Mouse (Mus musculus): ENCODE results near the gene En2.

The En2 gene

DNA sequence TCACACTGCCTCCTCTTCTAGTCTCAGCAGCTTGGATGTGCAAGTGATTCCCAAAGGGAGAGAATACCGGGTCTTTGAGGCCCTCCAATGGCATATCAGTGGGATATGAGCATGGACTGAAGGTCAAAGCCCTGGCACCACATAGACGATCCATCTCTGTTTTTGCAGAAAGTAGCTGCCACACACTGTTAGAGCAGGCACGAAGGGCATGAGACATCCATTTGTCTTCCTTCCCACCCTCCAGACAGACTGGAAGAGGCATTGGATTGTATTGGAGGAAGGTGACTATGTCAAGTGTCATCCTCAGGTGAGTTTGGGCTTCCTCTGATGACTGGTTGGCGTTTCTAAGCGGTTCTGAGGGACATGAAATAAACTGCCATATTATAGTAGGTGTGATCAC lies 12.8 kb downstream of the En2 start:
- DNase-seq (ENCODE audit: low spot score in 2 of 2): no peak

DNA sequence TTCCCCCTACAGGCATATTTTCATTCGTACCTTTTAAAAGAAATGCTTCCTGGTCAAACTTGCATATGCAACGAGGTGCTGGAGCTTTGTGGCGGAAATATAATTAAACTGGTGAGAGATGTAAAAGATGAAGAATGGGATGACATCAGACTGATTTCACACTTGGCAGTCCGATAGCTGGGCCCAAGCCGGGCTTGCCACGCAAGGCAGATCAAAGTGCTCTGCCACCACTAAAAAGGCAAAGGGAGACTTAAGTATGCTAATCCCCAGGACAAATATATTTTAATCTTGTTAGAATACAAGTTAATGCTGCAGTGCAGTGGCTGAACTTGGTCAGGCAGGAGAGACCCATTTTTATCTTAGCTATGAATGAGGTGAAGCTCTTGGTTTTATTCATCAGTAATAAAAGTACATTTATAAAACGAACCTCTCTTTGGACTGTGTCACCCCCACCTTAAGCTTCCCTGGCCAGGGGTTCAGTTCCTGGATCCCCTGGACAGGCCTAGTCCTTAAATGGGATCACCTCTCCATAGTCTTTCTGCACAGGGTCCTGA lies 13.8 kb downstream of the En2 start:
- DNase-seq (ENCODE audit: low spot score in 2 of 2): no peak

DNA sequence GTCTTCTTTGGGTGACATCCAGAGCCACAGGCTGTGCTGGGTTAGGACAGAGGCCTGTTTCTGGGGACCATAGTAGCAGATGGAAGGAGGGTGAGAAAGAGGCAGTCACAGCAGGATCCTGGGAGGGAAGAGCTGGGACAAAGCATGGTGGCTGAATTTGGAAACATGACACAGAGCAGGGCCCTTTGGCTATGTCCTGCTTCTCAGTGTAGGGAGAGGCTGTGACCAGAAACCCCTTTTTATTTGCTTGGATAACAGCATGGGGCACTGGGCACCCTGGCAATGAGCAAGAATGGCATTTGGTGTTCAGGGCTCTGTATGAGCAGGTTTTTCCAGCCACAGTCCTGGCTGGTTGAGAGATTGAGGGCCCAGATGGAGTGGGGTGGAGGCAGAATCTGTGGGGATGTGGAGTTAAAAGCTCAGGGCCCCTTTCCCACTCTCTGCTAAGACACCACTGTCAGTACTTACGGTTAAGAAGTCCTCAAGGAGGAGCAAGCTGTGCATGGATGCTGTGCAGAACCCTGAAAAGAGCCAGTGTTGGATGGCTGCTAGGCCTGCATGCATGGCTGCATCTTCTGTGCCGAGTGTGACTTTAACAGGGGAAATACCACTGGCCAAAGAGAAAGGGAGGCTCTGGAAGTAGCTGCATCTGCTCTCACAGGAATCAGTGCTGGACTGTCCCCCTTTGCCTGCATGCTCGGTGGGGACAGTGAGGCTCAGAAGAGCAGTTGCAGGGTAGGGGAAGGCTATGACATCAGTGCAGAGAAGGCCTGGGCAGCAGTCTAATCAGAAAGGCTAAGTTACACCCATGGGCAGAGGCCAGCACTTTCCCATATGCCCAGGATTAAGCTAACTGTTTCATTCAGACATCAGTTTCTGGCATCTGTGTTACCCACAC lies 26.0 kb downstream of the En2 start:
- no peak for DNase-seq (ENCODE audit: low spot score in 2 of 2)

DNA sequence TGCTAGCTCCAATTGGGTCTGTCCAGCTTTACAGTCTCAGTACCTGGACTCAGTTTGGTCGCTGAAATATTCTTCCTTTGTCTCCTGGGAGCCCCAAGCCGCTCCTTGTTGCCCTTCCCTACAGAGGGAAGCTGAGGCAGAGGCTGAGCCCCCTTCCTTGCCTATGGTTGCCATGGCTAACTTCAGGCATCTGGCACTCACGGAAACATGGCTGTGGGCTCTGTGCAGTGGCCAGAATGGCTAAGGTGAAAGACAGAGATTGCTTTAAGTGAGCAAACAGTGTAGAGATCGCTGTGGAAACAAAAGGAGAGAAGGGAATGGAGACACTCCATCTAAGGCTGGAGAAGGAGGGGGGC lies 26.6 kb downstream of the En2 start:
- no peak for DNase-seq (ENCODE audit: low spot score in 2 of 2)

DNA sequence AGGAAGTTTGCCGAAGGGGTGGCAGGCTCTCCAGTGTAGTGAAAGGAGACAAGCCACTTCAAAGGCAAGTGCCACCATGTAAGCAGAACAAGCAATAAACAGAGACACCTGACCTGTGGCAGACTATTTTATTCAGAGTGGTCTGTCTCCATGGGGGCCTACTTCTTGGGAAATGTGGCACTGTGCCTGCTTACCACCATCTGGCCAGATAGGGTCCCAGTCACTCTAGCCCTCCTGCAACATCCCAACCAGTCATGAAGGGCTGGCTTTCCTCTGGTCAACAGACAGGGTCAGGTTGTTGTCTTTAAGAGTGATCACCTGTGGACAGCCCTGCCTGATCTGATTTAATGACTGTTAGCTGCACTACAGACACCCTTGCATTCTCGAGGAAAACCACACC lies 30.0 kb downstream of the En2 start:
- DNase-seq (ENCODE audit: low spot score in 2 of 2): no peak

DNA sequence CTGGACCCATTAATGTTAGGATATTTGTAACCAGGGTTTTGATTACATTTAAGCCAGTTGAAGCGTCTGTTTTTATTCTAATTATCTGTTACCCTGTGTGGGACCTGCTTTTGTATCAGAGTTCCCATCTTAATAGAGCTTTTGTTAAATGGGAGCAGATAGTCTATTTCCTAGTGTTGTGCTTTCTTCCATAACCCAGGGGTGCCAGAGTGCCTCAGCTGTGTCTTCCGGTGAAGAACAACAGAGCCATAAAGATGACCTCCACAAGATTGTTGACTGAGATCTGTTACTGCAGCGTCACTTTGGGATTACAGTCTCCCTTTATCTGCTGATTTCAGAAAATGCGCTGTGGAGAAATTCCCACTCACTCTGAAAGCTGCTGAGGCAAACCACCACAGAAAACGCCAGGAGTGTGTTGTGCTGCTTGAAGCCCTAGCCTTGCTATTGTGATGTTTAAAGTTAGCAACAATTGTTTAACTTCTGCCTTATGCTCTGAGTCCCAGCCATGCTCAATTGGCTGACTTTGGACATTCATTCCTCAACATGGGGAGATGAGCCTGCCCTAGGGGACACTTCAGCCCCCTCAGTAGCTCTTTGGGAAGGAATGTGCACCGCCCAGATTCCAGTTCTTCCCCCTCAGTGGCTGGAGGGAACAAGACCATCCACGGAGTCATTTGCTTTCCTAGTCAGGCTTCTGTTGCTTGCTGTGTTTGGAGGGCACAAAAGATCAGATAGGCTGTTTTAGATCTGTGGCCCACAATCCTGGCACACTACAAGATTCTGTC lies 33.8 kb downstream of the En2 start:
- DNase-seq (ENCODE audit: low spot score in 2 of 2): no peak

DNA sequence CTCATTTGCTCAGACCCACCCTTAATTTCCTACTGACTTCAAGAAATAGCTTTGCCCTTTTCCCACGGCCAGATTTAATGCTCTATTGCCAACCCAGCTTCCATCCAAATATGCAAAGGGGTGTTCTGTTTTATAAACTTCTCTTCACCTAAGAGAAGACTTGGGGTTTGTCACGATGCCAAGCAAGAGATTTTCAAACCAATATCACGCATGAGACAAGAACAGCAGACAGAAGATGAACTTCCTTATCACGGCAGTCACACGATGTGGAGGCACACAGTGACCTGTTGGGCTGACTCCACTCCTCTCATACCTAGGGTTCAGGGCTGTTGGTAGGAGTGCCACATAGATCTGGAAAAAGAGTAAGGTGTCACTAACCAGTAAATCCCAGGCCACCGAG lies 37.6 kb downstream of the En2 start:
- no peak for DNase-seq (ENCODE audit: low spot score in 2 of 2)

DNA sequence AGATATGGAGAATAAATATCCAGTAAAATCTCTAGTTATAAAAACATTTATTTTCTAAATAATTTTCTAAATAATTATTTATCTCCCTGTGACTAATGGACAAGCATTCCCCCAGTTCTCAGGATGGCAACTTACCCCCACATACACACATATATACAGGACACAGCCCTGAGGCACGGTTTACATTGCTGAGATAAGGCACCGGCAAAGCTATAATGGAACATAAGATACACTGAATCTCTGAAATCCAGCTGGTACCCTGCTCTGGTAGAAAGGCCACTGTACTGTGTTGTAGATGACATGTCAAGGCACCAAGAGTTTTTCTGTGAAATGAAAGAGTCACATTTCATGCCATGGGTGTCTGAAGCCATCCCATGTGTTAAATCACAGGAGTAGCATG lies 39.2 kb downstream of the En2 start:
- DNase-seq (ENCODE audit: low spot score in 2 of 2): no peak

DNA sequence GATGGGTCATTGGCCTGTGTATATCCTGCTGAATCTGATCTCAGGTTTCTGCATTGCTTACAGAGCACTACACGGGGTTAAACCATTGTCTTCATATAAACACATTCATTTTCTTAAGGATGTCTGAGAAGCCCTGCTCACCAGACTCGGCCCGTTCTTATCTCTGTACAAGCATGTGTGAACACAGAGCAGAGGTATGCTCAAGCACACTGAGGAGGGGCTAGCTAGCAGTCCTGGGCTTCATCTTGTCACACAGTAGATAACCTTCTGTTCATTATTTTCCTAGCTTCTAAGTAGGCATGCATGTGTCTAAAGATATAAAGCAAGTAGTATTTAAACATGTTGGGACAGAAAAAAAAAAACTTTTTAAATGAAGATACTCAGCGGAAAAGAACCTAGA lies 41.0 kb downstream of the En2 start:
- no peak for DNase-seq (ENCODE audit: low spot score in 2 of 2)

DNA sequence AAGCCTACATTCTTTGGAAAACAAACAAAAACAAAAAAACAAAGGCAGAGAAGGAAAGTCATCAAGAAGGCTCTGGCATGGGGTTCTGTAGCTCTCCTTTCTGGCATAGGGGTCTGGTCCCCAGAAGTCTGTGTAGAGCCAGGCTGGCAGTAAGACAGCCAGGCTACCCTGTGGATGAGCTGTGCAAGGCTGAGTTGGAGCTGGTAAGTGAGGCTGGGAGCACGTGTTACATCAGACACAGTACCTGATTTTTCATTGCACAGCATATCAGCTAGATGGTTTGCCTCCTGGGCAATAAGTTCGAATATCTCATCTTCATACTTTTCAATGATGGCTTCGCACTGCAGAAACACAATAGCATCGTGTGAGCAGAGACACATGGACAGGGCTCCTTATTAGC lies 41.5 kb downstream of the En2 start:
- DNase-seq (ENCODE audit: low spot score in 2 of 2): no peak

DNA sequence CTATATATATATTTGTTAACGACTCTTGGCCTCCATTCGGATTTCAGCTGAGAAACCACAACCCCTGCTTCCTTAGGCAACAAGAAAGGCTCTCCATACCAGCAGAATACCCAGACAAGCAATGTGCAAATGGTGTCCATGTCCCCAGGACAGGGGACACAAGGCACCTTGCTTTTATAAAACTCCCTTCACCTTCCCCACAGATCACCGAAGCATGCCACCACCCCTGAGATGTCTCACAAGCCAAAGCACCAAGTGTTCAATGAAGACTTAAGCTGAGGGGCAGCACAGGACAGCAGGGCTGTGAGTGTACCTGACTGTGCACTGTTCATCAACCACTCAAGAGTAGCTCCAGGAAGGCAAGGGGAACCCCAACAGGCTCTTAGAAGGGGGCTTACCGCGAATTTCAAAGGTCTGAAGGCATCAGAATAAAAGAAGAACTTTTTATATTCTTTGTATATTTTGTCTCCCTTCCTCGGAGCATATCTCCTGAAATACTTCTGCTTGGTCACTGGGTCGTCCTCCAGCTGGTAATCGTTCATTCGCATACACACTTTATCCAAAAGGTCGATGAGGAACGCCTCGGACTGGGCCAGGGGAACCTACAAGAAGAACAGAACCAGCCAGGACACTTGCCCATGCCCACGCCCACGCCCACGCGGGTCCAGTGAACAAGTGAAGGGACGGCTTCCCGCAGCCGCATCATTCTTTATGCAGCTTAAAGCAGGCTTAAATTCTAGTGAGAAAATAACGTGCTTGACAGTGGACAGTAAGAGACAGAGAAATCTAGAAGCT lies 43.4 kb downstream of the En2 start:
- DNase-seq (ENCODE audit: low spot score in 2 of 2): no peak

DNA sequence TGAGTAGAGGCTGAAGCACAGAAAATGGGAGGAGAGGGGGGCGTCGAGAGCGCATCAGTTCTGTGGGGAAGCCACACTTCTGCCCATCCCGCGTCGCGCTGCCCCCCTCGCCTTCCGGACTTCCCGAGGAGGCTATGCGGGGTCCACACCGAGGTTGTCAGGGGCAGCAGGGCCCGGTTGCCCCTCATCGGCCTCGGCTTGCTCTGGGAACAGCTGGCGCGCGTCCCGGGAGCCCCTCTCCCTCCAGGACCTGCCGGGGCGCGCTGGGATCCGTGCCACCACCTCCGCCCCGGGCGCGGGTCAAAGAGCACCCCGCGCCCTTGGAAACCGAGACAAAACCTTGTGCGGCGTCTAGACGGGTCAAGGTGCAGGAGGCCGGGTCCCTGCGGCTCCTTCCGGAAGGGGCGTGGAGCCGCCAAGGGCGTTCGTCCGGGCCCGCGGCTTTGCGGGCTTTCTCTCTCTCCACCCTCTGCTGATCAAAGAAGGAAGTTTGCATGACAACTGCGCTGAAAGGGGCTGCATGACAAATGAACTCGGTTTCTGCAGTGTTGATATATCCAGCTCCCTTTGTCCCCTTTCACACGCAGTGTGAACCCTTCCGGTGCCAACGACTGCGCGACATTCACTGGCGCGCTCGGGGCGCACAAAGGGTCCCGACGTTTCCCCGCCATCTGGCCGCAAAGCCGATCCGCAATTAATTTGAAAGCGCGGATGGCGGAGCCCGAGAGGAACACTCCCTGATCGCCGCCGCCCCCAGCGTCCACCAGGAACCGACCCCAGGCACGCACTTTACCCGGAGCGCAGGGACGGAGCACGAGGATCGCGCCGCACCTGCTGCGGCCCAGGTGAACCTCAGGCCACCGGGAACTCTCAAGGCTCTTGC lies 44.3 kb downstream of the En2 start:
- peak in 1 of 2 experiments; percentile 2 for DNase-seq (ENCODE audit: low spot score in 2 of 2)

DNA sequence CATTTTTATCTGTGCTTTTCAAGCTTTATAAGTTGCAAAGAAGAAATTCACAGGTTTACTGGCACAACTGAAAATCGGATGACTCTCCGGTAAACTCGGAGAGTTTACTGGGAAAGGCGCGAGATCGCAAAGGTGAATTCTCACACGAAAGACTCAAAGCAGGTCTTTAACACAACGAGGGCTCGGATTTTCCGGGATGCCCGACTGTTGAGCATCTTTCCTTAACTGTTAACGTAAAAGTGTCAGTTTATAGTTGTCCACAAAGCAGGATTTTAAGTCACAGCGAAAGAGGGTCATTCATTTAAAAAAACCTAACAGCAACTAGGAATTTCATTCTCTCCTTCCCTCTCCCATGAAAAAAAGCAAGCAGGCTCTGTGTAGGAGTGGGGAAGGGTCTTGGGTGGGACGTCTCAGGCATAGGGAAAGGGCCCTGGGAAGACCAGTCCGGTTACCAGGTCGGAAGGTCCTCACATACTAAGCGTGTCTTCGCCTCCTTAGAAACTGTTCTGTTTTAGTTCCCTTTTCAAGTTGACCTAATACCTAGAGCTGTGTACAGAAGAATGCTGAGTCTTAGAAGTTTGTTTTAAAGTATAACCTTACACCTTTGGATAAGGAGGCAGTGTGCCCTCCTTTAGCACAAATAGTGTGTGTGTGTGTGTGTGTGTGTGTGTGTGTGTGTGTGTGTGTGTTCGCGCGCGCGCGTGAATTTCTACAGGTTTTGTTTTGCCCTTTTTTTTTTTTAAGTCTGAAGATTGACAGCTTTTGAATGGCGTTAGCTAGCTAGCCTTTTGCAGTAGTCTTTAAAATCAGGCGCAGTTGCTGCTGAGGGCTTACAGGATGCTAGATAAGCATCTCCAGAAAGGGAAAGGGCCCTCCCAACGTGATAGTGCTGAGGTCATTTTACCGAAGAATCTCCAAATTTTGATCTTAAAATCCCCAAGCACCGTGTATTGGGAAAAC lies 45.4 kb downstream of the En2 start:
- DNase-seq (ENCODE audit: low spot score in 2 of 2): peak in 1 of 2 experiments; percentile 6

DNA sequence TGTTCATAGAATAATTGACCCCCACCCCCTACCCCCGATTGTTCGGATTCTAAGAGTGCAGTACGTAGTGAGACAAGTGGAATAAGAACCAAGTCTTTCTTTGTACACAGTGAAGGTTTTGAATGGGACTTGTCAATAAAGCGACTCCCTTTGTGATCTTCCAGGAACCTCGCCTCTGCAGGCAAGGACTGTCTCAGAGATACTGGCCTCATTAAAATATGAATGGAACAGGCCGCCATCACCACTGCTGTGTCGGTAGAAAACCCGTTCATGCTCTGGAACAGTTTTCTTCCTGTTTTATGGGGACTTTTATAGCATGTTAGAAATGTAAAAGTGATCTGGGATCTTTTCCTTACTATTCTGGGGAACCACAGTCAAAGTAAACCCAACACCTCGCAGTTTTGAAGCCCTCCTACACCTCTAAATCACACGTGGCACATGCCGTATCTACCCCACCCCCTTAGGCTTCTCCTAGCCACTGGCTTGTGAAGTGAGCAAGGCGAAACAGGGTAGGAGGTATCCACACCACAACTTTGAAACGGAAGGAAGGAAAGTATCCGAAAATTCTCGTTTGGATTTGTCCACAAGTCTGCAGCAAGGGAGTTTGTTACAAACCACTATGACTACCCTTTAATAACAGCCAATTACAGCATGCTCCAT lies 46.3 kb downstream of the En2 start:
- DNase-seq (ENCODE audit: low spot score in 2 of 2): no peak

DNA sequence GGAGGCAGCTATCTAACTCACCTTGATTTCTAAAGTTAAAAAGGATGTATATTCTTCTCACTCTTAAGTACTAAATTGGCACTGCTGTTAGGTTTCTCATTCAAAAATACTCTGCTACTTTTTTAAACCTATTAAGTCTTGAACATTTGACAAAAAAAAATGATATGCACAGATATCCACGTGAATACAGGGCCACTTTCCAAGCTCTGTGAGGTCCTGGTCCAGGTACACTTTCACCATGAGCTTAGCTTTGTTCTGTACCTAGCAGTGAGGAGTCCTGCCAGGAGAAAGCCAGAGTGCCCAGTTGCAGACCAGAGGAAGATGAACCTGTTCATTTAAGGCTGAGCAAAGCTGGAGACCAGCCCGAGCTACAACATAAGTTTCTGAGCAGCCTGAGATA lies 47.9 kb downstream of the En2 start:
- DNase-seq (ENCODE audit: low spot score in 2 of 2): no peak

DNA sequence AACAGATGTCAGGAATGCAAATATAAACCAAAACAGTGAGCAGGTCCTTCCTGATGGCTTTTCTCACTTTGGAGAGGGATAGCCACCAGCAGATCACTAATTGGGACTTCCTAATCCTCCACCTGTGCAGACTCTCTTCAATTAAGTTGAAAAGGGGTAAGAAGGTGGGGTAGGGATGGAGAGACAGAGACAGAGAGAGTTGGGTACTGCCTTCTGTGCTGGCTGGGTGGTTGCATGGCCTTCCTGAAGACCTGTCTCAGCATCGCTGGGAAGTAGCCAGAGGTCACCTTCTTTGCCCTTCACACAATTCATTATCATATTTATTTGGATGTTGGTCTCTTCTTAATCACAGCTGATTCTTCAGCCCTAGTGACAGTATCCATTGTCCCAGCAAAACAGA lies 54.1 kb downstream of the En2 start:
- no peak for DNase-seq (ENCODE audit: low spot score in 2 of 2)

All from frontal cortex, postnatal 36 days (tissue).